In genomic region chr10:99635796-99636195, GRCm38 (mm10) we compare ENCODE assay signal across 14 mouse cellular contexts.
"Had no signal": no experiment of that assay in that cellular context is flagged by ENCODE, and none has a peak within 500 bp of the region (broad histone marks: within the 10 kb centered on the region; RNA-seq: fewer than 3 reads in every experiment).

No protein-coding gene starts in this region.

- H3K4me1 ChIP-seq: limb, embryonic 13.5 days; midbrain, embryonic 12.5 days had no signal

- H3K27ac ChIP-seq: kidney, postnatal 0 days; limb, embryonic 13.5 days; liver, embryonic 14.5 days; midbrain, embryonic 12.5 days; stomach, postnatal 0 days had no signal

- H3K27me3 ChIP-seq: midbrain, embryonic 12.5 days had no signal

- H3K36me3 ChIP-seq: limb, embryonic 13.5 days; midbrain, embryonic 12.5 days had no signal

- H3K4me3 ChIP-seq: limb, embryonic 13.5 days; midbrain, embryonic 12.5 days had no signal

- H3K9me3 ChIP-seq: limb, embryonic 13.5 days; midbrain, embryonic 12.5 days had no signal

- H3K9ac ChIP-seq: limb, embryonic 13.5 days; liver, embryonic 14.5 days; lung, embryonic 14.5 days; midbrain, embryonic 12.5 days had no signal

- H3K4me2 ChIP-seq: limb, embryonic 13.5 days; lung, embryonic 14.5 days; midbrain, embryonic 12.5 days had no signal

- DNase-seq: kidney, adult 11 months; kidney, adult 9 months; kidney, postnatal 36 days; layer of hippocampus, adult 9-11 months; layer of hippocampus, postnatal 36 days; left cerebral cortex, postnatal 4 days; lung, embryonic 14.5 days; thymus, postnatal 4 days had no signal

- ATAC-seq: midbrain, embryonic 16.5 days had no signal
